Mouse (Mus musculus): ENCODE results near the gene Sash1. TPM values are rescaled to one million over a fixed set of nuclear protein-coding genes. Genes with fewer than 3 reads are reported as not detected.

Sash1 gene
- polyA plus RNA-seq, 1 experiment from 2014 or later = 3.6 TPM

- Histone ChIP-seq H3K27me3 (ENCODE audit: control insufficient read depth, insufficient read depth, low read length) (no peaks in the 10 kb centered on the region), H3K36me3 (ENCODE audit: control insufficient read depth, insufficient read depth, low read length) (peaks cover 5% of the 10 kb centered on the region; the same call in 1 of the 2 replicates), H3K4me1 (ENCODE audit: control insufficient read depth, insufficient read depth, low read length) (peaks cover 3% of the 10 kb centered on the region; the same call in 1 of the 2 replicates), H3K27ac (ENCODE audit: low read depth, low read length) (no peak overlapping the region), H3K4me2 (no peak overlapping the region), H3K9me3 (replicated peaks; ENCODE audit: control insufficient read depth, low read length) (no peaks in the 10 kb centered on the region), H3K9ac (ENCODE audit: low read depth, low read length) (no peak overlapping the region), H3K4me3 (ENCODE audit: low read depth, low read length) (no peak overlapping the region)
- ATAC-seq (replicated peaks; ENCODE audit: insufficient number of reproducible peaks, low FRiP score, low TSS enrichment) = no peak
- 61% methylated on average over 14 of the region's 14 CpGs for WGBS (ENCODE audit: insufficient replicate concordance)
Measured at GRCm38 (mm10) chr10:8746082-8746696, 139.7 kb downstream of the Sash1 start.

DNA sequence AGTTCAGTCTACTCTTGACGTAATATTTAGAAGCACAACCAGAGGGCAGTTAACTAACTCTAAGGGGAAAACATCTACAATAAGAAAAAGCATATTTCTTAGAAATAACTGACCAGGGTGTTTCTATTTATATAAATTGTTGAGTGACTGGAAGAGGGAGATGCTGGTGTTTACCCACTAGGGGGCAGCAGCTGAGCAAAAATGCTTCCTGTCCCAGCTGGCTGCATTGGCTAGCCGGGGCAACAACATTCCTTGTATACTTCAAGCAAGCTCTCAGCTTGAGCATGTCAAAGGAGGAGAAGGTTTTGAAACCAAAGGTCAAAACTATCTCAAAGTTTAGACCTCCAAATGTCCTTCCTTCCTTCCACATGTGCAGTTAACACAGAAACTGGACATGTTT is 143.0 kb downstream of the Sash1 start:
- 40% methylated on average over 2 of the region's 2 CpGs for WGBS (ENCODE audit: insufficient replicate concordance)
- H3K27me3 ChIP-seq (ENCODE audit: control insufficient read depth, insufficient read depth, low read length) = no peaks in the 10 kb centered on the region
- H3K4me1 ChIP-seq (ENCODE audit: control insufficient read depth, insufficient read depth, low read length) = peaks cover 7% of the 10 kb centered on the region; the same call in 1 of the 2 replicates
- no peaks in the 10 kb centered on the region for H3K9me3 ChIP-seq (replicated peaks; ENCODE audit: control insufficient read depth, low read length)
- H3K36me3 ChIP-seq (ENCODE audit: control insufficient read depth, insufficient read depth, low read length) = peaks cover 4% of the 10 kb centered on the region; the same call in 1 of the 2 replicates
- ATAC-seq (replicated peaks; ENCODE audit: insufficient number of reproducible peaks, low FRiP score, low TSS enrichment) = no peak
- H3K4me2 ChIP-seq = no peak overlapping the region
- no peak overlapping the region for H3K9ac ChIP-seq (ENCODE audit: low read depth, low read length)
- no peak overlapping the region for H3K4me3 ChIP-seq (ENCODE audit: low read depth, low read length)
- no peak overlapping the region for H3K27ac ChIP-seq (ENCODE audit: low read depth, low read length)

- Histone ChIP-seq H3K4me2 (no peak overlapping the region), H3K27ac (ENCODE audit: low read depth, low read length) (no peak overlapping the region), H3K9ac (ENCODE audit: low read depth, low read length) (no peak overlapping the region), H3K4me1 (ENCODE audit: control insufficient read depth, insufficient read depth, low read length) (peaks cover 7% of the 10 kb centered on the region; the same call in 1 of the 2 replicates), H3K36me3 (ENCODE audit: control insufficient read depth, insufficient read depth, low read length) (peaks cover 4% of the 10 kb centered on the region; the same call in 1 of the 2 replicates), H3K9me3 (replicated peaks; ENCODE audit: control insufficient read depth, low read length) (no peaks in the 10 kb centered on the region), H3K4me3 (ENCODE audit: low read depth, low read length) (no peak overlapping the region), H3K27me3 (ENCODE audit: control insufficient read depth, insufficient read depth, low read length) (no peaks in the 10 kb centered on the region)
- ATAC-seq (replicated peaks; ENCODE audit: insufficient number of reproducible peaks, low FRiP score, low TSS enrichment) = no peak
- 63% methylated on average over 9 of the region's 9 CpGs for WGBS (ENCODE audit: insufficient replicate concordance)
Measured at GRCm38 (mm10) chr10:8741505-8741904, 144.4 kb downstream of the Sash1 start.

DNA sequence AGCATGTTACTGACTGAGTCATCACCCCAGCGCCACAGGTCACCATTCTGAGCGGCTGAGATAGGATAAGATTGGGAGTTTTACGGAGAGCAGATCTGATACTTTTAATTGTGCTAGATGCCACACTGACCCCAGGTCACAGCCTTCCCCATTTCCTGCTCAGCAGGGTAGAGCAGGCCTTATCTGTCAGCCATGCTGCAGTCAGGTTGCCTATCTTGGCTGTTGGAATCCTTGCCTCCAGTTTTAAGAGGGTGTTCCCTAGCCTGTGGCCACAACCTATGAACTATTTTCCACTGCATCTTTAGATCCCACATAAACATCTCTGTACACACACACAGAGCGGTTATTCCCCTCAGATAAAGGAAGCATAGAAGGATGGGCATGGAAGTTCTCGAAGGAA is 145.1 kb downstream of the Sash1 start:
- H3K36me3 ChIP-seq (ENCODE audit: control insufficient read depth, insufficient read depth, low read length) = peaks cover 4% of the 10 kb centered on the region; the same call in 1 of the 2 replicates

DNA sequence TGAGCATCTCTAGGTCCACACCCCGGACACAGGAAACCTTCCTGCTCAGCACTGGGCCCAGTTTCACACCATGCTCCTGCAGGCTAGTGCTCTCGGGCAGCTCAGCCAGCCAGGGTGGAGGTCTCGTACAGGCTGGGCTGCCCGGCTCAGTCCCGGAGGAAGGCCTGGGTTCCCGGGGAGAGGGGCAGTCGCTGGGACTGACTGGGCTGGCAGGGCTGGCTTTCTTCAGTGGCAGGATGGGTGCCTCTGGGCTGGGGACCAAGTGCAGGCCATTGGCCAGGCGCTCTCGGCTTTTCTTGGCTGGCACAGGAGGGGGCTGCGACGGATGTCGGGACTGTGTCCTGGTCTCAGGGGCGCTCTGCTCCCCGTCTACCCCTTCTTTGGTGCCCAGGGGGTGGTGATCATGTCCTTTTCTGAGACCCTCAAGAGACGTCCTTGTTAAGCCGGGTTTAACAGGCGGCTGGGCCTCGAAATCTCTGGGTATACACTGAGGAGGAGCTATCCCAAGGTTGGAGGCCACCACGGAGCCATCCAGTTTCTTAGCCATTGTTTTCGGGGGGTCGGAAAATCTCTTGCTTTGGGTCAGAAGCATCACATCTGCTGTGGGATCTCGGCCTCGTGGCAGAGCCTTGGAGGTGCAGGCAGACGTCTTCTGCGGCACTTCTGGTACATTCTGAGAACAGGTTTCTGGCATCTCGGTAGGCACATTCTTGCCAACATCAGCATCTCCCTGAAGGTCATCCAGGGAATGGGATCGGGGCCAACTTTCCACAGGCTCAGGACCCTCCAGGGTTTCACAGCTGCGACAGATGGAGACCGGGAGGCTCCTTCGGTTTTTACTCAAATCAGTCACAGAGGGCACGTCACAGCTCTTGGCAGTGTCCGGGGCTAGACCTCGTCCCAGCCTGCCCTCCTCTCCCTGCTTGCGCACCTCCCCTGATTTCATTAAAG is 156.2 kb downstream of the Sash1 start:
- Histone ChIP-seq H3K9ac (ENCODE audit: low read depth, low read length) (no peak overlapping the region), H3K27me3 (ENCODE audit: control insufficient read depth, insufficient read depth, low read length) (no peaks in the 10 kb centered on the region), H3K9me3 (replicated peaks; ENCODE audit: control insufficient read depth, low read length) (no peaks in the 10 kb centered on the region), H3K4me2 (no peak overlapping the region), H3K27ac (ENCODE audit: low read depth, low read length) (no peak overlapping the region), H3K4me3 (ENCODE audit: low read depth, low read length) (no peak overlapping the region), H3K4me1 (ENCODE audit: control insufficient read depth, insufficient read depth, low read length) (no peaks in the 10 kb centered on the region), H3K36me3 (ENCODE audit: control insufficient read depth, insufficient read depth, low read length) (peaks cover 23% of the 10 kb centered on the region)
- WGBS (ENCODE audit: insufficient replicate concordance) = 90% methylated on average over 34 of the region's 34 CpGs
- ATAC-seq (replicated peaks; ENCODE audit: insufficient number of reproducible peaks, low FRiP score, low TSS enrichment) = no peak

More for the DNA sequence above, 145.1 kb downstream of the Sash1 start:
- no peaks in the 10 kb centered on the region for H3K27me3 ChIP-seq (ENCODE audit: control insufficient read depth, insufficient read depth, low read length)
- H3K4me1 ChIP-seq (ENCODE audit: control insufficient read depth, insufficient read depth, low read length) = peaks cover 7% of the 10 kb centered on the region; the same call in 1 of the 2 replicates
- H3K9ac ChIP-seq (ENCODE audit: low read depth, low read length) = no peak overlapping the region
- H3K9me3 ChIP-seq (replicated peaks; ENCODE audit: control insufficient read depth, low read length) = no peaks in the 10 kb centered on the region
- no peak overlapping the region for H3K27ac ChIP-seq (ENCODE audit: low read depth, low read length)
- no peak for ATAC-seq (replicated peaks; ENCODE audit: insufficient number of reproducible peaks, low FRiP score, low TSS enrichment)
- 58% methylated on average over 5 of the region's 5 CpGs for WGBS (ENCODE audit: insufficient replicate concordance)
- H3K4me3 ChIP-seq (ENCODE audit: low read depth, low read length) = no peak overlapping the region
- no peak overlapping the region for H3K4me2 ChIP-seq

DNA sequence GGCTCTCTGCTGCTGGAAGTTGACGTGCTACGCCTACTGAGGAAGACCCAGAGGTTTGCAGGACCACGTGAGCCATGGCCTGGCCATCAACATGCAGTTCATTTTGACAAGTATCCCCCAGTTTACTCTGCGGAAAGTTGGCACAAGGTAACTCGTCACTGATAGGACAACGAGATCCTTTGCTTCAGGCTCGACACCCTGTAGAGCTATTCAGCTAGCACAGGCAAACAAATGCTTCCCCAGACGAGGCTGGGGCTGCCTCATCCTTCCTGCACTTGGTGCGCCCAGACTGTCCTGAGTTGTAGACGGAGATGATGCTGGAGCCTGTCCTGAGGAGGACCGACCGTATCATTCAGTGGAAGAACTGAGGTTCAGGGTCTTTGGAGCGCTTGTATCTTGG is 166.5 kb downstream of the Sash1 start:
- Histone ChIP-seq H3K4me2 (no peak overlapping the region), H3K36me3 (ENCODE audit: control insufficient read depth, insufficient read depth, low read length) (no peaks in the 10 kb centered on the region; the same call in 1 of the 2 replicates), H3K27ac (ENCODE audit: low read depth, low read length) (no peak overlapping the region), H3K4me1 (ENCODE audit: control insufficient read depth, insufficient read depth, low read length) (no peaks in the 10 kb centered on the region), H3K4me3 (ENCODE audit: low read depth, low read length) (no peak overlapping the region), H3K9ac (ENCODE audit: low read depth, low read length) (no peak overlapping the region), H3K9me3 (replicated peaks; ENCODE audit: control insufficient read depth, low read length) (no peaks in the 10 kb centered on the region), H3K27me3 (ENCODE audit: control insufficient read depth, insufficient read depth, low read length) (no peaks in the 10 kb centered on the region)
- ATAC-seq (replicated peaks; ENCODE audit: insufficient number of reproducible peaks, low FRiP score, low TSS enrichment) = no peak
- WGBS (ENCODE audit: insufficient replicate concordance) = 70% methylated on average over 13 of the region's 13 CpGs

GRCm38 (mm10) chr10:8718831-8719230 is 167.0 kb downstream of the Sash1 start:
- no peaks in the 10 kb centered on the region; the same call in 1 of the 2 replicates for H3K36me3 ChIP-seq (ENCODE audit: control insufficient read depth, insufficient read depth, low read length)
- H3K27ac ChIP-seq (ENCODE audit: low read depth, low read length) = no peak overlapping the region
- no peaks in the 10 kb centered on the region for H3K27me3 ChIP-seq (ENCODE audit: control insufficient read depth, insufficient read depth, low read length)
- H3K4me3 ChIP-seq (ENCODE audit: low read depth, low read length) = no peak overlapping the region
- no peak overlapping the region for H3K4me2 ChIP-seq
- 82% methylated on average over 7 of the region's 7 CpGs for WGBS (ENCODE audit: insufficient replicate concordance)
- no peaks in the 10 kb centered on the region for H3K4me1 ChIP-seq (ENCODE audit: control insufficient read depth, insufficient read depth, low read length)
- H3K9ac ChIP-seq (ENCODE audit: low read depth, low read length) = no peak overlapping the region
- no peak for ATAC-seq (replicated peaks; ENCODE audit: insufficient number of reproducible peaks, low FRiP score, low TSS enrichment)
- H3K9me3 ChIP-seq (replicated peaks; ENCODE audit: control insufficient read depth, low read length) = no peaks in the 10 kb centered on the region

DNA sequence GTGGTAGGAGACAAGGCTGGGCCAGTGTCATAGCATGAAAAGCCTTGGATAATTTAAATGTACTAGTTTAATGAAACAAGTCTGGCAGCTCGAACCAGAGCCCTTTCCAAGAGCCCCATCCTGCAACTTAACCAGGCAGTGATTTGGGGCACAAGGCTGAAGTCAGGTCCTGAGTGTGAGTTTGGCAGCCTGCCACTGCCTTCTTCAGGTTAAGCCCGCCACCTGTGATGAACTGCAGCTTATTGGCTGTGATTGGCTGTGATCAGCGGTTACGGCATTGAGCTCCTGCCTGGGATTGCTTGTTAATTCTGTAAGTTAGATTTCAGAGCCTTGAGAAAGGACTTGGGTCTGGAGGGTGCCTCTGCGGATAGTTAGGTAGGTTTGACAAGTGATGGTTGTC is 168.7 kb downstream of the Sash1 start:
- ATAC-seq (replicated peaks; ENCODE audit: insufficient number of reproducible peaks, low FRiP score, low TSS enrichment) = no peak
- H3K9me3 ChIP-seq (replicated peaks; ENCODE audit: control insufficient read depth, low read length) = no peaks in the 10 kb centered on the region
- H3K27me3 ChIP-seq (ENCODE audit: control insufficient read depth, insufficient read depth, low read length) = no peaks in the 10 kb centered on the region
- 73% methylated on average over 5 of the region's 5 CpGs for WGBS (ENCODE audit: insufficient replicate concordance)
- no peaks in the 10 kb centered on the region for H3K36me3 ChIP-seq (ENCODE audit: control insufficient read depth, insufficient read depth, low read length)
- no peak overlapping the region for H3K27ac ChIP-seq (ENCODE audit: low read depth, low read length)
- no peaks in the 10 kb centered on the region for H3K4me1 ChIP-seq (ENCODE audit: control insufficient read depth, insufficient read depth, low read length)
- H3K9ac ChIP-seq (ENCODE audit: low read depth, low read length) = no peak overlapping the region
- no peak overlapping the region for H3K4me3 ChIP-seq (ENCODE audit: low read depth, low read length)
- no peak overlapping the region for H3K4me2 ChIP-seq

Measured in heart, embryonic 11.5 days (tissue).